Mouse (Mus musculus): ENCODE results near the gene Cpvl.

GRCm38 (mm10) chr6:53978571-53978970 is at the start of gene Cpvl:
- TF ChIP-seq MEF2A (IDR thresholded peaks at IDR 0.05; ENCODE audit: borderline replicate concordance, low read depth, low read length) (no peak), MAX (IDR thresholded peaks at IDR 0.05; ENCODE audit: low read length) (no peak), JUND (conservative IDR thresholded peaks at IDR 0.05; ENCODE audit: low read depth, low read length) (no peak), KAT2A (IDR thresholded peaks at IDR 0.05; ENCODE audit: insufficient replicate concordance, low read length) (no peak), BHLHE40 (IDR thresholded peaks at IDR 0.05; ENCODE audit: low read depth, low read length) (no peak), ZNF384 (IDR thresholded peaks at IDR 0.05; ENCODE audit: low read depth, low read length) (no peak), POLR2A (IDR thresholded peaks at IDR 0.05; ENCODE audit: low read depth, low read length) (no peak), TBP (conservative IDR thresholded peaks at IDR 0.05; ENCODE audit: low read depth, low read length) (no peak), CTCF (conservative IDR thresholded peaks at IDR 0.05 in 1 of 2, IDR thresholded peaks at IDR 0.05 in 1 of 2; ENCODE audit: low read depth in 2 of 2, low read length in 2 of 2) (no peak)

Data from CH12.LX (cell line).